Mouse (Mus musculus): ENCODE measurements around the gene Atp6v0c. TPM values are rescaled to one million over a fixed set of nuclear protein-coding genes. Genes with fewer than 3 reads are reported as not detected.

The Atp6v0c gene
- polyA plus RNA-seq, 1 experiment from 2014 or later, result 627 TPM

DNA sequence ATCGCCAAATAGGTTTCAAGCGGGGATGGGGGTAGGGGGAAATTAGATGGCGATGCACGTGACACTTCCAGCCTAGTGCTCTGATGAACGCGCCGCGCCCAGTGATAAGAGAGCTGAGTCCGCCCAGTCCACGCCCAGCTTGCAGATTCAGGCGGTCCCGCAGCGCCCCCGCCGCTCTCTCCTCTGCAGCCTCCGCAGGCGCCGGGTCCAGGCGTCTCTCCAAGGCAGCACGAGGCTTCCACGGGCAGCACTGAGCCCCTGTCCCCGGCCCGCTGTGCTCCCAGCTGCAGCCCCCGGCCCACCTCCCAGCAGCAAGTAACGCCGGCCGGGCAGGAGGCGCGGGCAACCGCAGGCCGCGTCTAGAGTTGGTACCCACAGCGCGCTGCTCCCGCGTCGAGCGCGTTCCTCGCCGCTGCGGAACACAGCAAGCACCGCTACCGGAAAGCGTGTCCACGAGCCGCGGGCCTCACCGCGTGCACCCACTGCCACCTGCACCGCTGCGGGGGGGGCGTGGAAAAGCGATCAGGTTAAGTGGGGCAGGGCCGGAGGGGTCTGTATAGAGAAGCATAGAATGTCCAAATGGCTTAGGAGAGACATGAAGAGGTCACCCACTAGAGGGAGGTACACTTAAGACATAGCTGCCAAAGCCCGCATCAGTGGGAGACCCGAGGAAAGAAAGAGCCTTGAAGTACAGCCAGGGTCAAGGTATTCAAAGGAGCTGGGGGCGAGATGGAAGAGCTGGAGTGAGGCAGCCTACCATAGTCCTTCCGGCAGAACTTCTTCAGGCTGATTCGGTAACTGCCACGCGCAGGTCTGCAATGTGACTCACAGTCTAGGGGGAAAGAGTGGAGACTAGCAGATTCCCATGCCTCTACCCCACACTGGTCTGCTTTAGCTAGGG lies 37.2 kb upstream of the Atp6v0c start:
- peak; percentile 66 for DNase-seq (ENCODE audit: low spot score)

DNA sequence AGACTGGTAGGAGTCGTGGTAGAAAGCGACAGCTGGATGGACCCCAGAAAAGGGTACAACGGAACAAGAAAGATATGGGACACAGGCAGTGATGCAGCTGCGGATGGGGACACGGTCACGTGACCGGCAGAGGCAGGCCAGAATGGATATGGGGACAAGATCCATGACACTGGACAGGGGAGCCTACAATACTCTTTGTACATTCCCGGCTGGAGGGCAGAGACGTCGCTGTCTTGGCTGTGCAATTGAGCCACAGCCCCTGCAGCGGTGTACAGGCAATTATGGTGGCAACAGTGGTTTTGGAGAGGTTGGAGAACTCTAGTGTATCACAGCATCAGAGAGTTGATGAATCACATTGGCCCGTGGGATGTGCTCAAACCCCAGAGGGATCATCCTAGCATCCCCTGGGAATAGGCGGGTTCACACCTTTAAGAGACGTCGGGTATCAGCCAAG lies 36.4 kb upstream of the Atp6v0c start:
- TF ChIP-seq EP300 (optimal IDR thresholded peaks at IDR 0.05) (no peak), CTCF (IDR thresholded peaks at IDR 0.05; ENCODE audit: low read depth) (no peak)
- H3K4me1 ChIP-seq (replicated peaks; ENCODE audit: control insufficient read depth, insufficient read depth), result peaks cover 17% of the 10 kb centered on the region
- H3K9ac ChIP-seq (ENCODE audit: low read length), result peak overlapping the region; percentile 68
- ATAC-seq (ENCODE audit: low FRiP score, low TSS enrichment) (0 out of 2 replicates have a peak, but pooled peaks have one; percentile 0), DNase-seq (ENCODE audit: low spot score) (no peak)
- no peaks in the 10 kb centered on the region for H3K36me3 ChIP-seq (ENCODE audit: control insufficient read depth, insufficient read depth, low read length)
- peak overlapping the region; percentile 60 for H3K4me3 ChIP-seq (ENCODE audit: low read depth, low read length)
- H3K4me2 ChIP-seq (replicated peaks; ENCODE audit: low read depth), result peak overlapping the region; percentile 95
- no peaks in the 10 kb centered on the region for H3K9me3 ChIP-seq (ENCODE audit: control insufficient read depth, low read length)
- 0 out of 2 replicates have a peak overlapping the region, but pooled peaks have one; percentile 18 for H3K27ac ChIP-seq (replicated peaks)
- peaks cover 3% of the 10 kb centered on the region; the same call in 1 of the 2 replicates for H3K27me3 ChIP-seq (ENCODE audit: control insufficient read depth, insufficient read depth, low read length)
- 11% methylated on average over 15 of the region's 15 CpGs for whole genome bisulfite sequencing

More for the DNA sequence above, 37.2 kb upstream of the Atp6v0c start:
- TF ChIP-seq CTCF (IDR thresholded peaks at IDR 0.05; ENCODE audit: low read depth), result peak; percentile 44
- TF ChIP-seq EP300 (optimal IDR thresholded peaks at IDR 0.05), result no peak
- Histone ChIP-seq H3K27ac (replicated peaks) (no peak overlapping the region; the same call in 1 of the 2 replicates), H3K4me2 (replicated peaks; ENCODE audit: low read depth) (peak overlapping the region; percentile 95), H3K36me3 (ENCODE audit: control insufficient read depth, insufficient read depth, low read length) (no peaks in the 10 kb centered on the region), H3K9ac (ENCODE audit: low read length) (peak overlapping the region; percentile 38; the same call in 1 of the 2 replicates), H3K9me3 (ENCODE audit: control insufficient read depth, low read length) (no peaks in the 10 kb centered on the region), H3K27me3 (ENCODE audit: control insufficient read depth, insufficient read depth, low read length) (peaks cover 3% of the 10 kb centered on the region; the same call in 1 of the 2 replicates), H3K4me1 (replicated peaks; ENCODE audit: control insufficient read depth, insufficient read depth) (peaks cover 22% of the 10 kb centered on the region), H3K4me3 (ENCODE audit: low read depth, low read length) (peak overlapping the region; percentile 30)
- ATAC-seq (ENCODE audit: low FRiP score, low TSS enrichment), result no peak
- 5% methylated on average over 62 of the region's 62 CpGs for WGBS

DNA sequence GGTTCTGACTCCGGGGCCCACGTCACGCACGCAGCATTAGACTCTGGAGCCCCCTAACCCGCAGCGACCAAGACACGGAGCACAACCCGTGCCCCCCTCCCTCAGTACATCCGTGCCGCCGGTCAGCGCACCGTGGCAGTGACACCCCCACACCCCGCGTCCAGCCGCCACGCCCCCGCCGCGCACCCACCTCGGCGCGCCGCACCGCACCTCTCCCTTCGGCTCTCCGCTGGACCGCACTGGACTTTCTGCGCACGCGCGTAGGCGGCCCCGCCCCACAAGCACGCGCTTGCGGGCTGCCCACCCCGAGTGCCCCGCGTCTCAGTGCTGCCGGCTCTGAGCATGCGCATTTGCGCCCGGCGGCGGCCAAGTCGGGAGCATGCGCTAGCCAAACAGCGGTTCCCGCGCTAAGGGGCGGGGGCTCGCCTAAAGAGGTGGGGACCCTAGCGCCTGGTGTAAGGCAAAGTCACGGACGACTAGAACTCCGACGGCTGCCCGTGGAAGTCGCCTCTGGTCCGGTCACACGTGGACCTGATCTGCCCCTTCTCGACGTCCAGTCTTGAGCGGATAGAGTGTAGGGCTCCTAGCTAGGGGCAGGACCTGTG lies 35.9 kb upstream of the Atp6v0c start, which contains the start of gene Tbc1d24:
TSS of gene Tbc1d24 (minus strand) at position 279 of the 605 bp plus-strand sequence.
- Histone ChIP-seq H3K27ac (replicated peaks) (peak within 1 kb of the TSS; percentile 36), H3K4me2 (replicated peaks; ENCODE audit: low read depth) (peak within 1 kb of the TSS; percentile 95), H3K9ac (ENCODE audit: low read length) (peak within 1 kb of the TSS; percentile 68), H3K9me3 (ENCODE audit: control insufficient read depth, low read length) (no peaks in the 10 kb centered on the region), H3K36me3 (ENCODE audit: control insufficient read depth, insufficient read depth, low read length) (no peaks in the 10 kb centered on the region), H3K27me3 (ENCODE audit: control insufficient read depth, insufficient read depth, low read length) (peaks cover 3% of the 10 kb centered on the region; the same call in 1 of the 2 replicates), H3K4me3 (ENCODE audit: low read depth, low read length) (peak within 1 kb of the TSS; percentile 60), H3K4me1 (replicated peaks; ENCODE audit: control insufficient read depth, insufficient read depth) (peaks cover 17% of the 10 kb centered on the region)
- DNase-seq (ENCODE audit: low spot score) (peak; percentile 86), ATAC-seq (ENCODE audit: low FRiP score, low TSS enrichment) (peak; percentile 66)
- 1% methylated on average over 42 of the region's 65 CpGs for WGBS
- no peak for TF ChIP-seq CTCF (IDR thresholded peaks at IDR 0.05; ENCODE audit: low read depth)
- no peak for TF ChIP-seq EP300 (optimal IDR thresholded peaks at IDR 0.05)

DNA sequence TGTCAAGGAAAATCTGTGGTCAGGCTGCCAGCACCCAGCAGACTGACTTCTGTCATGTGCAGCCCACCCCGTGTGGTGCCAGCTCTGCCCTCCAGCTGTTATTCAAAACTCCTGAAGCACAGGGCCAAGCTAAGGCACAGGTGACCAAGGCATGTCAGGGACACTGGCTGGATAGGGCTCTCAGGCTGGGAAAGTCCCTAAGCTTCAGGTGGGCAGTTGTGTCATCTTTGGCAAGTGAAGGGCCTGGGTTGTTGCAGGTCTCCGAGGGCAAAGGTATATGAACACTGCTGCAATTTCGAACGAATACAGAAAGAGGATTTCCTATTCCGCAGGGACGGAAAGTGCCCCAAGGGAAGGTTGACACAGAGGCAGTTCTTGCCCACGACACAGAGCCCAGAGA lies 35.3 kb upstream of the Atp6v0c start:
- WGBS, result 10% methylated on average over 7 of the region's 7 CpGs
- no peaks in the 10 kb centered on the region for H3K9me3 ChIP-seq (ENCODE audit: control insufficient read depth, low read length)
- no peak for ATAC-seq (ENCODE audit: low FRiP score, low TSS enrichment)

DNA sequence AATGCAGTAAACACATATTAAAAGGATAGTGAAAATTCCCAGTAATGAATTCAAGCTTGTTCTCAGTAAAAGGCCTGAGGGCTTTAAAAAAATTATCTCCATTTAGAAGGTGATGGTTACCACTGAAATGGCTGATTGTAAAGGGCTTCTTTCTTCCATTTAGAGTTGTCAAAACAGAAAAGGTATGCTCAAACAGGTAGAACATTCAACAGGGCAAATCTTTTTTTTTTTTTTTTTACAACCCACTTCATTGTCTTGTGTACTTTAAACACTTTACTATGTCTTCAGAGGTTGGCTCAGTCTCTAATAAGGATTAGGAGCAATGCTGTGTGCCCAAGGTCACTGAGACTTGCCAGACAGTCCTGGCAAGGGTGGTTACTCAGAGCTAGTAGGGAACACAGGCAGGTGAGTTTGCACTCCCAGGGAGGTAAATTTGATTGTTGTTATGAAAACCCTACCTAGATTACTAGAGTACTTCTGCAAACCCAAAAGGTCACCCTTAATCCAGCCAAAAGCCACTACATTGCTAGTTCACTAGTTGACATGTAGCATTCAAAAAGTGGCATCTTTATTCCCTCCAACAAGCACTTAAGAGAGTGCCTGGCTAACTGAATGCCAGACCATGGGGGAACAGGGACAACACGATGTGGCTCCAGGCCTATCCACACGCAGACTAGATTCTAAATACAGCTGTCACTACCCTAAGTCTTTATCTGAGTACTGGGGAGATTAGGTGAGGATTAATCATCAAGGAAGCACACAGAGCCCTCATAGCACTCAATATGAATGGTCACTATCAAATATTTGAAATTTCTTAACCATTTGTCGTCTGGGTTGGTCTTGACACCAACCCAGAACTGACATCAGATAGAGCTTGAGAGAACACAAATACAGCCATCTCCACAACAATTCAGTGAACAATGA lies 34.4 kb upstream of the Atp6v0c start:
- H3K4me3 ChIP-seq (ENCODE audit: low read depth, low read length), result no peak overlapping the region
- H3K27ac ChIP-seq (replicated peaks), result no peak overlapping the region
- peak overlapping the region; percentile 95; the same call in 1 of the 2 replicates for H3K4me2 ChIP-seq (replicated peaks; ENCODE audit: low read depth)
- ATAC-seq (ENCODE audit: low FRiP score, low TSS enrichment) (no peak), DNase-seq (ENCODE audit: low spot score) (no peak)
- TF ChIP-seq EP300 (optimal IDR thresholded peaks at IDR 0.05) (no peak), CTCF (IDR thresholded peaks at IDR 0.05; ENCODE audit: low read depth) (no peak)
- WGBS, result 48% methylated on average over 3 of the region's 3 CpGs
- H3K27me3 ChIP-seq (ENCODE audit: control insufficient read depth, insufficient read depth, low read length), result no peaks in the 10 kb centered on the region; the same call in 1 of the 2 replicates
- H3K4me1 ChIP-seq (replicated peaks; ENCODE audit: control insufficient read depth, insufficient read depth), result peaks cover 10% of the 10 kb centered on the region
- H3K9ac ChIP-seq (ENCODE audit: low read length), result no peak overlapping the region
- H3K9me3 ChIP-seq (ENCODE audit: control insufficient read depth, low read length), result no peaks in the 10 kb centered on the region
- no peaks in the 10 kb centered on the region for H3K36me3 ChIP-seq (ENCODE audit: control insufficient read depth, insufficient read depth, low read length)

More for the DNA sequence above, 35.3 kb upstream of the Atp6v0c start:
- H3K27me3 ChIP-seq (ENCODE audit: control insufficient read depth, insufficient read depth, low read length), result no peaks in the 10 kb centered on the region; the same call in 1 of the 2 replicates
- H3K4me2 ChIP-seq (replicated peaks; ENCODE audit: low read depth), result peak overlapping the region; percentile 95
- no peak for DNase-seq (ENCODE audit: low spot score)
- no peak for TF ChIP-seq EP300 (optimal IDR thresholded peaks at IDR 0.05)
- TF ChIP-seq CTCF (IDR thresholded peaks at IDR 0.05; ENCODE audit: low read depth), result no peak
- peak overlapping the region; percentile 68 for H3K9ac ChIP-seq (ENCODE audit: low read length)
- H3K4me1 ChIP-seq (replicated peaks; ENCODE audit: control insufficient read depth, insufficient read depth), result peaks cover 17% of the 10 kb centered on the region
- H3K36me3 ChIP-seq (ENCODE audit: control insufficient read depth, insufficient read depth, low read length), result no peaks in the 10 kb centered on the region
- H3K4me3 ChIP-seq (ENCODE audit: low read depth, low read length), result peak overlapping the region; percentile 60
- peak overlapping the region; percentile 36 for H3K27ac ChIP-seq (replicated peaks)
